Mouse (Mus musculus): ENCODE results near the gene Zfp229.
A peak's percentile ranks its signal among the peaks of the same experiment; 100 is the strongest.
"Not testable (repeated sequence)": the region's sequence is repeated elsewhere in the genome, so short reads cannot be mapped to it uniquely, and the experiment has no call there.

Zfp229 gene

GRCm38 (mm10) chr17:21730495-21730894 is at the start of gene Zfp229:
TSS of gene Zfp229 (plus strand) at chr17:21730795.
- DNase-seq (ENCODE audit: low spot score in 2 of 2), result not testable (repeated sequence)

GRCm38 (mm10) chr17:21691560-21691959 is 39.0 kb upstream of the Zfp229 start, which contains the start of gene Gm10226:
TSS of gene Gm10226 (plus strand) at chr17:21691860.
- no peak for DNase-seq (ENCODE audit: low spot score in 2 of 2)

GRCm38 (mm10) chr17:21693342-21693741 is 37.3 kb upstream of the Zfp229 start:
- no peak for DNase-seq (ENCODE audit: low spot score in 2 of 2)

GRCm38 (mm10) chr17:21696073-21696472 is 34.5 kb upstream of the Zfp229 start:
- DNase-seq (ENCODE audit: low spot score in 2 of 2), result no peak

GRCm38 (mm10) chr17:21702281-21703240 is 28.0 kb upstream of the Zfp229 start:
- no peak for DNase-seq (ENCODE audit: low spot score in 2 of 2)

GRCm38 (mm10) chr17:21703414-21703813 is 27.2 kb upstream of the Zfp229 start:
- no peak for DNase-seq (ENCODE audit: low spot score in 2 of 2)

- peak; percentile 75 to 86 for DNase-seq (ENCODE audit: low spot score in 2 of 2)
These were observed 23.1 kb upstream of the Zfp229 start, which contains the start of gene Zfp760 for GRCm38 (mm10) chr17:21707343-21707996. TSS of gene Zfp760 (plus strand) at chr17:21707741.

GRCm38 (mm10) chr17:21708401-21708800 is 22.2 kb upstream of the Zfp229 start:
- no peak for DNase-seq (ENCODE audit: low spot score in 2 of 2)

- DNase-seq (ENCODE audit: low spot score in 2 of 2), result no peak
These were observed 2.5 kb downstream of the Zfp229 start for GRCm38 (mm10) chr17:21733049-21733448.

- DNase-seq (ENCODE audit: low spot score in 2 of 2), result peak; percentile 72 to 73
These were observed 3.0 kb downstream of the Zfp229 start for GRCm38 (mm10) chr17:21733529-21734031.

GRCm38 (mm10) chr17:21752791-21753190 is 22.2 kb downstream of the Zfp229 start:
- DNase-seq (ENCODE audit: low spot score in 2 of 2), result no peak

GRCm38 (mm10) chr17:21753342-21754208 is 23.0 kb downstream of the Zfp229 start:
- no peak for DNase-seq (ENCODE audit: low spot score in 2 of 2)

- no peak for DNase-seq (ENCODE audit: low spot score in 2 of 2)
These were observed 39.7 kb downstream of the Zfp229 start for GRCm38 (mm10) chr17:21770336-21770735.

GRCm38 (mm10) chr17:21792256-21792655 is 61.7 kb downstream of the Zfp229 start:
- no peak for DNase-seq (ENCODE audit: low spot score in 2 of 2)

GRCm38 (mm10) chr17:21801373-21801772 is 70.8 kb downstream of the Zfp229 start:
- not testable (repeated sequence) for DNase-seq (ENCODE audit: low spot score in 2 of 2)

Data from urinary bladder, postnatal 36 days (tissue).